Mouse (Mus musculus): ENCODE results near the gene Tab1. TPM values are rescaled to one million over a fixed set of nuclear protein-coding genes. Genes with fewer than 3 reads are reported as not detected.

Tab1 gene
- polyA plus RNA-seq, 1 experiment from 2014 or later: 26.9 TPM

DNA sequence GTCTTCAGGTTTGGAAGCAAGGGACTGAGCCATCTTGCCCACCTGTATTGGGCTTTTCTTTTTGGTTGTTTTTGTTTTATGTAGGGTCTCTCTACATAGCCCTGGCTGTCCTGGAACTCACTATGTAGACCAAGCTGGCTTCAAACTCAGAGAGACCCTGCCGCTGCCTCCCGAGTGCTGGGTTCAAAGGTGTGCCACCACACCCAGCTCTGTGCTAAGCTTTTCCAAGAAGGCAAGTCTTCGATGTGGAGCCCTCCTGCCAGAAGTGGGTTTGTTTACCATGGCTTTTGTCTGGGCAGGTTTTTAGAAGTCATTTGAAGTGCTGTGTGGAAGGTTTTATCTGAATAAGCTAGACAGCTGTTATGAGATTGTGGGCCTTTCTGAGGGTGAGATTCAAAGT, 8.0 kb downstream of the Tab1 start:
- Histone ChIP-seq H3K9ac (replicated peaks; ENCODE audit: low read length) (no peak overlapping the region), H3K27me3 (ENCODE audit: control insufficient read depth, insufficient read depth, low read length) (no peaks in the 10 kb centered on the region), H3K4me1 (ENCODE audit: control insufficient read depth, insufficient read depth, low read length) (no peaks in the 10 kb centered on the region), H3K4me3 (ENCODE audit: low read depth, low read length) (no peak overlapping the region), H3K9me3 (replicated peaks; ENCODE audit: control insufficient read depth, low read length) (no peaks in the 10 kb centered on the region), H3K27ac (replicated peaks; ENCODE audit: low read depth, low read length) (no peak overlapping the region), H3K4me2 (ENCODE audit: low read depth, low read length) (no peak overlapping the region), H3K36me3 (replicated peaks; ENCODE audit: control insufficient read depth, insufficient read depth, low read depth, low read length) (peaks cover 6% of the 10 kb centered on the region)
- ATAC-seq (replicated peaks; ENCODE audit: insufficient number of reproducible peaks, low FRiP score, low TSS enrichment, low read depth) (no peak), DNase-seq (ENCODE audit: low spot score) (no peak)
- WGBS: 92% methylated on average over 3 of the region's 3 CpGs

- H3K4me2 ChIP-seq (ENCODE audit: low read depth, low read length): no peak overlapping the region
- DNase-seq (ENCODE audit: low spot score) (no peak), ATAC-seq (replicated peaks; ENCODE audit: insufficient number of reproducible peaks, low FRiP score, low TSS enrichment, low read depth) (no peak)
- peaks cover 4% of the 10 kb centered on the region for H3K36me3 ChIP-seq (replicated peaks; ENCODE audit: control insufficient read depth, insufficient read depth, low read depth, low read length)
- no peak overlapping the region for H3K9ac ChIP-seq (replicated peaks; ENCODE audit: low read length)
- H3K4me1 ChIP-seq (ENCODE audit: control insufficient read depth, insufficient read depth, low read length): no peaks in the 10 kb centered on the region
- no peak overlapping the region for H3K27ac ChIP-seq (replicated peaks; ENCODE audit: low read depth, low read length)
- H3K9me3 ChIP-seq (replicated peaks; ENCODE audit: control insufficient read depth, low read length): no peaks in the 10 kb centered on the region
- H3K4me3 ChIP-seq (ENCODE audit: low read depth, low read length): no peak overlapping the region
- H3K27me3 ChIP-seq (ENCODE audit: control insufficient read depth, insufficient read depth, low read length): no peaks in the 10 kb centered on the region
- 93% methylated on average over 3 of the region's 3 CpGs for WGBS
Measured at GRCm38 (mm10) chr15:80142130-80142529, 9.2 kb downstream of the Tab1 start.

DNA sequence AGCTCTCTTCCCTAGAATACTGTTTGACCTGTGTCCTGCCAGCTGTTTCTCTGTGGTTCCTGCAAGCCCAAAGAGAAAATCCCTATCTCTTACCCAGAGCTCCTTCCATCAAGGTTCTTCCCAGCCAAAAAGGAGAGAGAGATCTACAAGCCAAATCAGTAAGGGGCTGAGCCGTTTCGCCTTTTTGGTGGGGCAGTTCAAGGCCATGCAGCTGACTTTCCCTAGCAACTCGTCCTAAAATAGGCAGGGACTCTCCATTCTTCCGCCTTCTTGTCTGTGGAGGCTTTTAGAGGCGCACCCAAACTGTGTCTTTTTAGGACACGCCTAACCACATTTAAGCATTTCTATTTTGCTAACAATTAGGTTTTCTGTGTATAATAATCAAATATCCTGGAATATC, 10.8 kb downstream of the Tab1 start:
- Histone ChIP-seq H3K4me3 (ENCODE audit: low read depth, low read length) (no peak overlapping the region), H3K9me3 (replicated peaks; ENCODE audit: control insufficient read depth, low read length) (no peaks in the 10 kb centered on the region), H3K4me1 (ENCODE audit: control insufficient read depth, insufficient read depth, low read length) (no peaks in the 10 kb centered on the region), H3K27ac (replicated peaks; ENCODE audit: low read depth, low read length) (no peak overlapping the region), H3K9ac (replicated peaks; ENCODE audit: low read length) (no peak overlapping the region), H3K4me2 (ENCODE audit: low read depth, low read length) (no peak overlapping the region), H3K27me3 (ENCODE audit: control insufficient read depth, insufficient read depth, low read length) (no peaks in the 10 kb centered on the region), H3K36me3 (replicated peaks; ENCODE audit: control insufficient read depth, insufficient read depth, low read depth, low read length) (peaks cover 4% of the 10 kb centered on the region)
- DNase-seq (ENCODE audit: low spot score): no peak
- 91% methylated on average over 6 of the region's 6 CpGs for WGBS
- no peak for ATAC-seq (replicated peaks; ENCODE audit: insufficient number of reproducible peaks, low FRiP score, low TSS enrichment, low read depth)

DNA sequence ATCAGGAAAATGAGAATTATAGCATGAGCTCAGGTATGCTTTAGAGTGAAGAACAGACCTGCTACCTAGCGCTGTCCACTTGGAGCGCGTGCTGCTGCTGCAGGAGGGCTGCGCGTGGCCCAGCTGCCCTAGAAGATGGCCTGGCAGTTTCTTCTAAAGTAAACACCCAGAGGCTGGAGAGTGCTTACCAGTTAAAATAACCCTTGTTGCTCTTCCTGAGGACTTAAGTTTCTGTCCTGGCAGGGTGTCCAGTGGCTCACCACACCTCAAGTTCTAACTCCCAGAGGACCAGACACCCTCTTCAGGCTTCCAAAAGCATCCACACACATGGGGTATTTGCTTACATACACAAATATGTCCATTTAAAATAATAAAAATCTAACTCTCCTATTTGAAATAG, 12.5 kb downstream of the Tab1 start:
- WGBS: 95% methylated on average over 5 of the region's 5 CpGs
- Histone ChIP-seq H3K27me3 (ENCODE audit: control insufficient read depth, insufficient read depth, low read length) (no peaks in the 10 kb centered on the region), H3K4me3 (ENCODE audit: low read depth, low read length) (no peak overlapping the region), H3K9me3 (replicated peaks; ENCODE audit: control insufficient read depth, low read length) (no peaks in the 10 kb centered on the region), H3K36me3 (replicated peaks; ENCODE audit: control insufficient read depth, insufficient read depth, low read depth, low read length) (peaks cover 4% of the 10 kb centered on the region), H3K9ac (replicated peaks; ENCODE audit: low read length) (no peak overlapping the region), H3K27ac (replicated peaks; ENCODE audit: low read depth, low read length) (no peak overlapping the region), H3K4me2 (ENCODE audit: low read depth, low read length) (no peak overlapping the region), H3K4me1 (ENCODE audit: control insufficient read depth, insufficient read depth, low read length) (no peaks in the 10 kb centered on the region)
- ATAC-seq (replicated peaks; ENCODE audit: insufficient number of reproducible peaks, low FRiP score, low TSS enrichment, low read depth): no peak
- DNase-seq (ENCODE audit: low spot score): no peak

DNA sequence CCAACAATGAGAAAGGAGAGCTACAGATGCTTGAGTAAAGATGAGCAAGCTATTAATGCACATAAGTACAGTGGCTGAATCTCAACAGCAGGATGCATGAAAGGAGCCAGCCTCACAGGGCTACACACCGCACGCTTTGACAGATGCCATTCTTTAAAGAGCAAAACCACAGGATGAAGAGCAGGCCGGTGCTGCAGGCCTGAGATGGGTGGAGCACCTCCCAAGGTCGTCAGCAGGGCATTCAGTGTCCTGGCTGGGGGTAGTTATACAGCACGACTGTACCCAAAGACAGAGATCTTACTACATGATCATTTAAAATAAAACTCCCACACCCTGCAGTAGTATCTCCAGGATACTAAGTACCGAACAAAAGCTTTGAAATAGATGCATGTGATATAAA, 13.2 kb downstream of the Tab1 start:
- 71% methylated on average over 6 of the region's 6 CpGs for WGBS
- Histone ChIP-seq H3K4me3 (ENCODE audit: low read depth, low read length) (no peak overlapping the region), H3K4me2 (ENCODE audit: low read depth, low read length) (no peak overlapping the region), H3K4me1 (ENCODE audit: control insufficient read depth, insufficient read depth, low read length) (no peaks in the 10 kb centered on the region), H3K27ac (replicated peaks; ENCODE audit: low read depth, low read length) (no peak overlapping the region), H3K9ac (replicated peaks; ENCODE audit: low read length) (no peak overlapping the region), H3K9me3 (replicated peaks; ENCODE audit: control insufficient read depth, low read length) (no peaks in the 10 kb centered on the region), H3K27me3 (ENCODE audit: control insufficient read depth, insufficient read depth, low read length) (no peaks in the 10 kb centered on the region), H3K36me3 (replicated peaks; ENCODE audit: control insufficient read depth, insufficient read depth, low read depth, low read length) (peaks cover 1% of the 10 kb centered on the region)
- no peak for ATAC-seq (replicated peaks; ENCODE audit: insufficient number of reproducible peaks, low FRiP score, low TSS enrichment, low read depth)
- DNase-seq (ENCODE audit: low spot score): no peak

DNA sequence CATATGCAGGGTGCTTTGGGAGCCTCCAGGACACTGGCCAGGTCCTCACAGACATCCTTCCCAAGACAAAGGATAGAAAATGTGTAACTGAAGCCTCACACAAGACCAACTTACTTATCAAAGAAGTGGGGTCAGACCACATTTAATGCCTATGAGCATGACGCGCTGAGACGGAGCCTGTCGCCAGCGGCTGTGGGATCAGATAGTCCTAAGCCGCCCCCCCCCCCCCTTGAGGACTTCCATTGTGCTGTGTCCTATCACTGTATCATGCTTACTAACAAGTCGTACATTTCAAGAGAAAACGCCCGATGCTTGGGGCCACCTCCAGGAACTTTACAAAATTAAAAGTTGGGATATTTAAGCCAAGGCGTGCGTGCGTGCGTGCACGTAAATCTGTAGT, 14.2 kb downstream of the Tab1 start:
- no peak for ATAC-seq (replicated peaks; ENCODE audit: insufficient number of reproducible peaks, low FRiP score, low TSS enrichment, low read depth)
- Histone ChIP-seq H3K4me1 (ENCODE audit: control insufficient read depth, insufficient read depth, low read length) (no peaks in the 10 kb centered on the region), H3K27me3 (ENCODE audit: control insufficient read depth, insufficient read depth, low read length) (no peaks in the 10 kb centered on the region), H3K9me3 (replicated peaks; ENCODE audit: control insufficient read depth, low read length) (no peaks in the 10 kb centered on the region), H3K36me3 (replicated peaks; ENCODE audit: control insufficient read depth, insufficient read depth, low read depth, low read length) (no peaks in the 10 kb centered on the region; the same call in 1 of the 2 replicates), H3K4me2 (ENCODE audit: low read depth, low read length) (no peak overlapping the region), H3K4me3 (ENCODE audit: low read depth, low read length) (no peak overlapping the region), H3K27ac (replicated peaks; ENCODE audit: low read depth, low read length) (no peak overlapping the region), H3K9ac (replicated peaks; ENCODE audit: low read length) (no peak overlapping the region)
- WGBS: 94% methylated on average over 14 of the region's 14 CpGs
- DNase-seq (ENCODE audit: low spot score): no peak

- 76% methylated on average over 5 of the region's 5 CpGs for WGBS
- Histone ChIP-seq H3K9ac (replicated peaks; ENCODE audit: low read length) (no peak overlapping the region), H3K4me2 (ENCODE audit: low read depth, low read length) (no peak overlapping the region), H3K4me3 (ENCODE audit: low read depth, low read length) (no peak overlapping the region), H3K27ac (replicated peaks; ENCODE audit: low read depth, low read length) (no peak overlapping the region), H3K36me3 (replicated peaks; ENCODE audit: control insufficient read depth, insufficient read depth, low read depth, low read length) (no peaks in the 10 kb centered on the region; the same call in 1 of the 2 replicates), H3K4me1 (ENCODE audit: control insufficient read depth, insufficient read depth, low read length) (no peaks in the 10 kb centered on the region), H3K27me3 (ENCODE audit: control insufficient read depth, insufficient read depth, low read length) (no peaks in the 10 kb centered on the region), H3K9me3 (replicated peaks; ENCODE audit: control insufficient read depth, low read length) (no peaks in the 10 kb centered on the region)
- no peak for DNase-seq (ENCODE audit: low spot score)
- no peak for ATAC-seq (replicated peaks; ENCODE audit: insufficient number of reproducible peaks, low FRiP score, low TSS enrichment, low read depth)
Measured at GRCm38 (mm10) chr15:80147511-80147910, 14.6 kb downstream of the Tab1 start.

GRCm38 (mm10) chr15:80148565-80148964, 15.6 kb downstream of the Tab1 start:
- Histone ChIP-seq H3K27ac (replicated peaks; ENCODE audit: low read depth, low read length) (no peak overlapping the region), H3K27me3 (ENCODE audit: control insufficient read depth, insufficient read depth, low read length) (no peaks in the 10 kb centered on the region), H3K9ac (replicated peaks; ENCODE audit: low read length) (no peak overlapping the region), H3K36me3 (replicated peaks; ENCODE audit: control insufficient read depth, insufficient read depth, low read depth, low read length) (no peaks in the 10 kb centered on the region; the same call in 1 of the 2 replicates), H3K4me3 (ENCODE audit: low read depth, low read length) (no peak overlapping the region), H3K9me3 (replicated peaks; ENCODE audit: control insufficient read depth, low read length) (no peaks in the 10 kb centered on the region), H3K4me1 (ENCODE audit: control insufficient read depth, insufficient read depth, low read length) (no peaks in the 10 kb centered on the region), H3K4me2 (ENCODE audit: low read depth, low read length) (no peak overlapping the region)
- ATAC-seq (replicated peaks; ENCODE audit: insufficient number of reproducible peaks, low FRiP score, low TSS enrichment, low read depth) (no peak), DNase-seq (ENCODE audit: low spot score) (no peak)
- WGBS: 88% methylated on average over 8 of the region's 8 CpGs
